Mouse (Mus musculus): ENCODE data around the gene Slc4a7. TPM values are rescaled to one million over a fixed set of nuclear protein-coding genes. Genes with fewer than 3 reads are reported as not detected.
A peak's percentile ranks its signal among the peaks of the same experiment; 100 is the strongest.

The Slc4a7 gene
- polyA plus RNA-seq, 1 experiment from 2014 or later = 18.6 TPM

GRCm38 (mm10) chr14:14704651-14705050, 2.6 kb downstream of the Slc4a7 start:
- no peak overlapping the region for H3K9ac ChIP-seq (ENCODE audit: low read length)
- no peak overlapping the region for H3K27ac ChIP-seq (ENCODE audit: low read depth)
- peaks cover 11% of the 10 kb centered on the region for H3K4me1 ChIP-seq (replicated peaks; ENCODE audit: control insufficient read depth, insufficient read depth, low read length)
- peak overlapping the region; percentile 67 for H3K4me2 ChIP-seq (ENCODE audit: low read length)
- DNase-seq (ENCODE audit: low spot score) (no peak), ATAC-seq (replicated peaks; ENCODE audit: low FRiP score, low TSS enrichment, low read depth) (no peak)
- H3K9me3 ChIP-seq (ENCODE audit: control insufficient read depth, low read length) = no peaks in the 10 kb centered on the region
- no peaks in the 10 kb centered on the region for H3K27me3 ChIP-seq (replicated peaks; ENCODE audit: control insufficient read depth, insufficient read depth, low read length)
- WGBS = 83% methylated on average over 2 of the region's 2 CpGs
- no peaks in the 10 kb centered on the region for H3K36me3 ChIP-seq (ENCODE audit: control insufficient read depth, insufficient read depth, low read length)
- H3K4me3 ChIP-seq (ENCODE audit: low read depth, low read length) = peak overlapping the region; percentile 87

GRCm38 (mm10) chr14:14705126-14705525, 3.0 kb downstream of the Slc4a7 start:
- H3K4me3 ChIP-seq (ENCODE audit: low read depth, low read length) = no peak overlapping the region
- 86% methylated on average over 3 of the region's 3 CpGs for WGBS
- DNase-seq (ENCODE audit: low spot score) (no peak), ATAC-seq (replicated peaks; ENCODE audit: low FRiP score, low TSS enrichment, low read depth) (no peak)
- no peak overlapping the region for H3K27ac ChIP-seq (ENCODE audit: low read depth)
- peaks cover 11% of the 10 kb centered on the region for H3K4me1 ChIP-seq (replicated peaks; ENCODE audit: control insufficient read depth, insufficient read depth, low read length)
- H3K36me3 ChIP-seq (ENCODE audit: control insufficient read depth, insufficient read depth, low read length) = no peaks in the 10 kb centered on the region
- no peak overlapping the region for H3K9ac ChIP-seq (ENCODE audit: low read length)
- H3K4me2 ChIP-seq (ENCODE audit: low read length) = no peak overlapping the region
- no peaks in the 10 kb centered on the region for H3K27me3 ChIP-seq (replicated peaks; ENCODE audit: control insufficient read depth, insufficient read depth, low read length)
- H3K9me3 ChIP-seq (ENCODE audit: control insufficient read depth, low read length) = no peaks in the 10 kb centered on the region

- H3K36me3 ChIP-seq (ENCODE audit: control insufficient read depth, insufficient read depth, low read length) = peaks cover 9% of the 10 kb centered on the region
- H3K27ac ChIP-seq (ENCODE audit: low read depth) = no peak overlapping the region
- peaks cover 11% of the 10 kb centered on the region for H3K4me1 ChIP-seq (replicated peaks; ENCODE audit: control insufficient read depth, insufficient read depth, low read length)
- DNase-seq (ENCODE audit: low spot score) (no peak), ATAC-seq (replicated peaks; ENCODE audit: low FRiP score, low TSS enrichment, low read depth) (no peak)
- no peaks in the 10 kb centered on the region for H3K9me3 ChIP-seq (ENCODE audit: control insufficient read depth, low read length)
- no peak overlapping the region for H3K4me2 ChIP-seq (ENCODE audit: low read length)
- no peak overlapping the region for H3K9ac ChIP-seq (ENCODE audit: low read length)
- 79% methylated on average over 1 of the region's 1 CpGs for WGBS
- H3K4me3 ChIP-seq (ENCODE audit: low read depth, low read length) = no peak overlapping the region
- no peaks in the 10 kb centered on the region for H3K27me3 ChIP-seq (replicated peaks; ENCODE audit: control insufficient read depth, insufficient read depth, low read length)
Observed at GRCm38 (mm10) chr14:14706381-14706780, 4.3 kb downstream of the Slc4a7 start.

GRCm38 (mm10) chr14:14707061-14707460, 5.0 kb downstream of the Slc4a7 start:
- Histone ChIP-seq H3K27me3 (replicated peaks; ENCODE audit: control insufficient read depth, insufficient read depth, low read length) (no peaks in the 10 kb centered on the region), H3K9ac (ENCODE audit: low read length) (no peak overlapping the region), H3K4me2 (ENCODE audit: low read length) (no peak overlapping the region), H3K4me1 (replicated peaks; ENCODE audit: control insufficient read depth, insufficient read depth, low read length) (peaks cover 11% of the 10 kb centered on the region), H3K36me3 (ENCODE audit: control insufficient read depth, insufficient read depth, low read length) (peaks cover 9% of the 10 kb centered on the region), H3K27ac (ENCODE audit: low read depth) (no peak overlapping the region), H3K4me3 (ENCODE audit: low read depth, low read length) (no peak overlapping the region), H3K9me3 (ENCODE audit: control insufficient read depth, low read length) (no peaks in the 10 kb centered on the region)
- 63% methylated on average over 1 of the region's 1 CpGs for WGBS
- ATAC-seq (replicated peaks; ENCODE audit: low FRiP score, low TSS enrichment, low read depth) = no peak
- no peak for DNase-seq (ENCODE audit: low spot score)

GRCm38 (mm10) chr14:14709021-14709420, 6.9 kb downstream of the Slc4a7 start:
- no peak overlapping the region for H3K27ac ChIP-seq (ENCODE audit: low read depth)
- no peak overlapping the region for H3K4me3 ChIP-seq (ENCODE audit: low read depth, low read length)
- H3K4me1 ChIP-seq (replicated peaks; ENCODE audit: control insufficient read depth, insufficient read depth, low read length) = peaks cover 11% of the 10 kb centered on the region
- no peak for DNase-seq (ENCODE audit: low spot score)
- H3K9ac ChIP-seq (ENCODE audit: low read length) = no peak overlapping the region
- no peak for ATAC-seq (replicated peaks; ENCODE audit: low FRiP score, low TSS enrichment, low read depth)
- no peak overlapping the region for H3K4me2 ChIP-seq (ENCODE audit: low read length)
- H3K9me3 ChIP-seq (ENCODE audit: control insufficient read depth, low read length) = no peaks in the 10 kb centered on the region
- whole genome bisulfite sequencing = 43% methylated on average over 1 of the region's 1 CpGs
- H3K27me3 ChIP-seq (replicated peaks; ENCODE audit: control insufficient read depth, insufficient read depth, low read length) = no peaks in the 10 kb centered on the region
- peaks cover 9% of the 10 kb centered on the region for H3K36me3 ChIP-seq (ENCODE audit: control insufficient read depth, insufficient read depth, low read length)

GRCm38 (mm10) chr14:14714130-14714529, 12.1 kb downstream of the Slc4a7 start:
- H3K4me1 ChIP-seq (replicated peaks; ENCODE audit: control insufficient read depth, insufficient read depth, low read length) = no peaks in the 10 kb centered on the region
- H3K27me3 ChIP-seq (replicated peaks; ENCODE audit: control insufficient read depth, insufficient read depth, low read length) = no peaks in the 10 kb centered on the region
- H3K4me3 ChIP-seq (ENCODE audit: low read depth, low read length) = no peak overlapping the region
- no peak for ATAC-seq (replicated peaks; ENCODE audit: low FRiP score, low TSS enrichment, low read depth)
- H3K36me3 ChIP-seq (ENCODE audit: control insufficient read depth, insufficient read depth, low read length) = peaks cover 13% of the 10 kb centered on the region
- no peaks in the 10 kb centered on the region for H3K9me3 ChIP-seq (ENCODE audit: control insufficient read depth, low read length)
- no peak overlapping the region for H3K4me2 ChIP-seq (ENCODE audit: low read length)
- H3K27ac ChIP-seq (ENCODE audit: low read depth) = no peak overlapping the region
- no peak for DNase-seq (ENCODE audit: low spot score)
- H3K9ac ChIP-seq (ENCODE audit: low read length) = no peak overlapping the region

GRCm38 (mm10) chr14:14715794-14716193, 13.7 kb downstream of the Slc4a7 start:
- H3K9ac ChIP-seq (ENCODE audit: low read length) = no peak overlapping the region
- 94% methylated on average over 2 of the region's 2 CpGs for WGBS
- H3K36me3 ChIP-seq (ENCODE audit: control insufficient read depth, insufficient read depth, low read length) = peaks cover 8% of the 10 kb centered on the region; the same call in 1 of the 2 replicates
- no peak overlapping the region for H3K4me3 ChIP-seq (ENCODE audit: low read depth, low read length)
- no peak overlapping the region for H3K4me2 ChIP-seq (ENCODE audit: low read length)
- H3K4me1 ChIP-seq (replicated peaks; ENCODE audit: control insufficient read depth, insufficient read depth, low read length) = no peaks in the 10 kb centered on the region
- H3K27ac ChIP-seq (ENCODE audit: low read depth) = no peak overlapping the region
- no peaks in the 10 kb centered on the region for H3K27me3 ChIP-seq (replicated peaks; ENCODE audit: control insufficient read depth, insufficient read depth, low read length)
- DNase-seq (ENCODE audit: low spot score) = no peak
- no peak for ATAC-seq (replicated peaks; ENCODE audit: low FRiP score, low TSS enrichment, low read depth)
- H3K9me3 ChIP-seq (ENCODE audit: control insufficient read depth, low read length) = no peaks in the 10 kb centered on the region

GRCm38 (mm10) chr14:14716843-14717242, 14.8 kb downstream of the Slc4a7 start:
- Histone ChIP-seq H3K27ac (ENCODE audit: low read depth) (no peak overlapping the region), H3K36me3 (ENCODE audit: control insufficient read depth, insufficient read depth, low read length) (0 out of 2 replicates have a peak, but pooled peaks cover 4% of the 10 kb centered on the region), H3K4me2 (ENCODE audit: low read length) (no peak overlapping the region), H3K4me3 (ENCODE audit: low read depth, low read length) (no peak overlapping the region), H3K9me3 (ENCODE audit: control insufficient read depth, low read length) (no peaks in the 10 kb centered on the region), H3K27me3 (replicated peaks; ENCODE audit: control insufficient read depth, insufficient read depth, low read length) (no peaks in the 10 kb centered on the region), H3K9ac (ENCODE audit: low read length) (no peak overlapping the region), H3K4me1 (replicated peaks; ENCODE audit: control insufficient read depth, insufficient read depth, low read length) (no peaks in the 10 kb centered on the region)
- ATAC-seq (replicated peaks; ENCODE audit: low FRiP score, low TSS enrichment, low read depth) (no peak), DNase-seq (ENCODE audit: low spot score) (no peak)
- 80% methylated on average over 6 of the region's 6 CpGs for WGBS

GRCm38 (mm10) chr14:14718556-14718955, 16.5 kb downstream of the Slc4a7 start:
- H3K9me3 ChIP-seq (ENCODE audit: control insufficient read depth, low read length) = no peaks in the 10 kb centered on the region
- H3K4me1 ChIP-seq (replicated peaks; ENCODE audit: control insufficient read depth, insufficient read depth, low read length) = no peaks in the 10 kb centered on the region
- no peak overlapping the region for H3K9ac ChIP-seq (ENCODE audit: low read length)
- no peak overlapping the region for H3K27ac ChIP-seq (ENCODE audit: low read depth)
- H3K4me2 ChIP-seq (ENCODE audit: low read length) = no peak overlapping the region
- DNase-seq (ENCODE audit: low spot score) (no peak), ATAC-seq (replicated peaks; ENCODE audit: low FRiP score, low TSS enrichment, low read depth) (no peak)
- 96% methylated on average over 4 of the region's 4 CpGs for WGBS
- H3K27me3 ChIP-seq (replicated peaks; ENCODE audit: control insufficient read depth, insufficient read depth, low read length) = no peaks in the 10 kb centered on the region
- H3K4me3 ChIP-seq (ENCODE audit: low read depth, low read length) = no peak overlapping the region
- 0 out of 2 replicates have a peak, but pooled peaks cover 4% of the 10 kb centered on the region for H3K36me3 ChIP-seq (ENCODE audit: control insufficient read depth, insufficient read depth, low read length)
